Mouse (Mus musculus) thymus, adult 2 months (tissue): ENCODE data around the gene Pim3. TPM values are rescaled to one million over a fixed set of nuclear protein-coding genes. Genes with fewer than 3 reads are reported as not detected.

Experiments used
- DNase-seq: peaks from one replicate; pipeline ENCODE4 v3.0.0; 2021
- H3K27ac ChIP-seq: fragments of 200-500 bp; 2 replicates; pipeline ENCODE4 v1.5.1; 2012; ENCODE audit warnings: low read length, control low read depth; ENCODE audit not compliant: control insufficient read depth, insufficient read depth
- H3K27me3 ChIP-seq: fragments of 200-500 bp; 2 replicates; pipeline ENCODE4 v1.6.1; 2012; ENCODE audit warnings: mild to moderate bottlenecking, low read length, moderate library complexity, mixed read lengths; ENCODE audit not compliant: control insufficient read depth, insufficient read depth
- H3K36me3 ChIP-seq: fragments of 200-500 bp; 2 replicates; pipeline ENCODE4 v1.6.1; 2012; ENCODE audit warnings: mild to moderate bottlenecking, low read length, moderate library complexity; ENCODE audit not compliant: control insufficient read depth, insufficient read depth
- H3K4me1 ChIP-seq: fragments of 200-500 bp; replicated peaks from 2 replicates; pipeline ENCODE4 v1.6.1; 2012; ENCODE audit warnings: low read length; ENCODE audit not compliant: control insufficient read depth, insufficient read depth
- H3K4me3 ChIP-seq: fragments of 200-500 bp; 2 replicates; pipeline ENCODE4 v1.5.1; 2012; ENCODE audit warnings: mild to moderate bottlenecking, low read length, control low read depth, moderate library complexity; ENCODE audit not compliant: control insufficient read depth, insufficient read depth
- CTCF ChIP-seq: fragments of 200-500 bp; IDR thresholded peaks from 2 replicates; pipeline ENCODE4 v1.5.1; 2012; ENCODE audit warnings: mild to moderate bottlenecking, control low read depth, low read length, moderate library complexity, borderline replicate concordance; ENCODE audit not compliant: control insufficient read depth, poor library complexity, insufficient read depth; ENCODE audit errors: extremely low read depth
- POLR2A ChIP-seq: fragments of 200-500 bp; IDR thresholded peaks from 2 replicates; pipeline ENCODE4 v1.6.1; 2012; ENCODE audit warnings: mild to moderate bottlenecking, low read length, control low read depth, moderate library complexity; ENCODE audit not compliant: control insufficient read depth, poor library complexity, insufficient read depth; ENCODE audit errors: extremely low read depth
- WGBS: fragments of 180-500 bp; shearing (Covaris S2); methylation state at CpG from one replicate; pipeline ENCODE4 v1.1.7; 2018; 5-methylcytosine and 5-hydroxymethylcytosine counted together
- polyA plus RNA-seq: library from polyadenylated mRNA; depleted of rRNA; stranded (reverse); fragments of >200 nt; gene quantifications from 2 replicates; pipeline ENCODE4 v1.2.3, GENCODE M21; 2012

The Pim3 gene
- polyA plus RNA-seq, 1 experiment = 35.8 TPM

DNA sequence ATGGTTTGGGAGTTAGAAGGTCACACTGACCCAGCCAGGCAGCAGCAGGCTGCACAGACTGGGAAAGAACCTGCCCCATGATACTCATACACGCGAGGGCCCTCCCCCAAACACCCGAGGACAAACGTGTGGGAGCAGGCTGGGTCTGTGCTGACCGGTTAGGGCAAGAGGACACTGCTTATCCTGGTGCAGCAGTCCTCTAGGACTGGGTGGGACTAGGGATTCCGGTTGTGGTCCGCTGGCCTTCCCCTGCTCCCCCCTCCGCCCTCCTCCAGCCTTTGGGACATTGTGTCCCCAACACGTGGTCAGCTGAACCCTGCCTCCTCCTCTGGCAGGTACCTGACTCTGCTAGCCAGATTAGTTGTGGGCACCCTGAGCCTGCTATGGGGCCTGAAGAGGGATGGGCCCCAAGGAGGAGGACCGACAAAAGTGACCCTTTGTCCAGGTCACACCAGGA lies 13.7 kb downstream of the Pim3 start:
- no peaks in the 10 kb centered on the region for H3K36me3 ChIP-seq
- H3K4me3 ChIP-seq = no peak overlapping the region
- no peaks in the 10 kb centered on the region for H3K4me1 ChIP-seq
- WGBS = 53% methylated on average over 10 of the region's 10 CpGs
- DNase-seq = no peak
- H3K27me3 ChIP-seq = no peaks in the 10 kb centered on the region
- no peak overlapping the region for H3K27ac ChIP-seq
- no peak for TF ChIP-seq POLR2A
- TF ChIP-seq CTCF = no peak

DNA sequence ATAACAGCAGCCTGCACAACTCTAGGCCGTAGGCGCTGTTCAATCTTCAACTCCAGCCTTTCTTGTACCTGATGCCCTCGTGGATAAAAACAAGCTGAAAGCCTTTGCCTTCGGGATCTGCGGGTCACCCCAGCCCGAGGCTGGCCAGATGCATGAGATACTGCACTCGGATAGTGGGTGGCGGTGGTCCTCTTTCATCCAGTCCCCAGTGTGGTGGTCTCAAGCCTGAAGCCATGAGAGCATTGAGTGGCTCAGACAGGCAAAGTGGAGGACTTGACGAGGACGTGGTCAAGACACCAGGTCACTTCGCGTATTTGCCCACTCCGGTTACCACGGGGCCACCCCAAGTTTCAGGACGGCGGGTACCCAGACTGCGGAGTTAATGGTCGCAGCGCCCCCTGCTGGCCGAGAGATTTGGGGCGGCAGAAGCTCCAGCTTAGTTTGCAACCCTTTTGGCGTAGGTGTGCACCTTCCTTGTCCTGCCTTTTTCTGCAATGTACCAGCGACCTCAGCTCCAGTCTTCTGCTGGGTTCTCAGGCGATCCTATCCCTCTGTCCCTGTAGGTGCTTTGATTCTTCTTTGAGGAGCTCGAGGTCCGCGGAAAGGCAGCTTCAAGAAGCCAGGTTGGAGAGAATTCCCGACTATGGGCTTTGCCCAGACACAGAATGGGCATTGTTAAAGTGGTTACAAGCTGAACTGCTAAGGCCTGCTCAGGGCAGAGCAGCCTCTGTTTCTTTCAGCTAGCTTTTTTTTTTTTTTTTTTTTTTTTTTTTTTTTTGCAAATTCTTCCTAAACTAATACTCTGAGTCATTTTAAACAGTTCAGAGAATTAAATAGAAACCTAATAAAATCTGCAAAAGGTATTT lies 14.4 kb downstream of the Pim3 start:
- H3K4me1 ChIP-seq = no peaks in the 10 kb centered on the region
- TF ChIP-seq POLR2A (no peak), CTCF (peak; percentile 93)
- no peaks in the 10 kb centered on the region for H3K36me3 ChIP-seq
- 18% methylated on average over 28 of the region's 28 CpGs for WGBS
- H3K4me3 ChIP-seq = no peak overlapping the region
- no peak overlapping the region for H3K27ac ChIP-seq
- DNase-seq = peak; percentile 80
- no peaks in the 10 kb centered on the region for H3K27me3 ChIP-seq

DNA sequence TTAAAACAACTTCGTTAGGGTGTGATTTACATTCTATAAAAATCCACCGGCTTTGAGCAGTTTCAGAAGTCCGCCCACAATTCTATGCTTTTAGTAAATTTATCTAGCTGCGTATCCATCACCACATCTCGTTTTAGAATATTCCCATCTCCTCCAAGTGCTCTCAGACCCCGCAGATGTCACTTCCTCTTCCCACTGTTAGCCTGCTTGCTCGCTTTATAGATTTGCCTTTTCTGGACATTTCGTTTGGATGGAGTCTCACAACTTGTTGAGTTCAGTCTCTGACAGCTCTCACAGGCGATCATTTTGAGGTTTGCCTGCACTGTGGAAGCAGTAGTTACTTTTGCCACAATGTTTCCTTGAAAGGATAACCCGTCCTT lies 15.0 kb downstream of the Pim3 start:
- H3K36me3 ChIP-seq = no peaks in the 10 kb centered on the region
- H3K4me3 ChIP-seq = no peak overlapping the region
- H3K4me1 ChIP-seq = no peaks in the 10 kb centered on the region
- DNase-seq = no peak
- 79% methylated on average over 10 of the region's 10 CpGs for WGBS
- H3K27me3 ChIP-seq = no peaks in the 10 kb centered on the region
- H3K27ac ChIP-seq = no peak overlapping the region
- no peak for TF ChIP-seq CTCF
- TF ChIP-seq POLR2A = no peak

DNA sequence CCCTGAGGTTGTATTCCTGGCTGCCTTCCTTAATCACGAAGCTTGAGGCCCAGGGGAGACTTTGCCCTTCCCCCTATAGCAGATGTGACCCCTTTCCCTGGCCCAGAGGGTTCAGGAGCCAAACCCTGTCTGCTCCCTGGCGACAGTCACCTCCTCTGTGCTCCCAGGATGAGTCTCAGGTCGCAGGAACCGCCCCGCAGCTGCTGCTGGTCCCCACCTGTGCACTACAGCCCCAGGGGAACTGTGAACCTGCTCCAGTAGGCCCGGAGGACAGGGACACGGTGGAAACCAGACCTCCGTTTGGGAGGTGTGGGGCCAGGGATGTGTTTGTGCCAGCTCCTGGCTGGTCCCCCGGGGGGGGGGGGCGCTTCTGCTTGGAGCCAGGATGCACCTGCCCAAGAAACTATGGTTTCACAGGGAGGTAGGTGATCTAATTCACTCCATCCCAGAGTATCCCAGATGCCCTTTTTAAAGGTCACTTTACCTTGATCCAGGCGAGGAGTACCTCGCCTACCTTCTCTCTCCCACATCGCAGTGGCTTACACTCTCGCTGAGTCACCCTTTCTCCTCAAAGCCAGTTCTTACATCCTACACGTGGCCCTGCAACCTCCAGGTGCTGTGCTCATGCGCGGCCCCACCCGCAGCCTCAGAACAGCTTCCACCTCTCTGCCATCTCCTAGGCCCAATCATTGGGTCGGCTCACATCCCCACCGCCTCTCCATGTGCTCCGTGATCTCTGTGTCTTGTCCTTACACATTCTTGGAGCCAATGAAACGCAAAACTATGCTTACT lies 19.5 kb downstream of the Pim3 start:
- TF ChIP-seq POLR2A (no peak), CTCF (no peak)
- no peak for DNase-seq
- Histone ChIP-seq H3K27ac (no peak overlapping the region), H3K36me3 (no peaks in the 10 kb centered on the region), H3K4me1 (no peaks in the 10 kb centered on the region), H3K4me3 (no peak overlapping the region), H3K27me3 (no peaks in the 10 kb centered on the region)
- WGBS = 80% methylated on average over 22 of the region's 22 CpGs

DNA sequence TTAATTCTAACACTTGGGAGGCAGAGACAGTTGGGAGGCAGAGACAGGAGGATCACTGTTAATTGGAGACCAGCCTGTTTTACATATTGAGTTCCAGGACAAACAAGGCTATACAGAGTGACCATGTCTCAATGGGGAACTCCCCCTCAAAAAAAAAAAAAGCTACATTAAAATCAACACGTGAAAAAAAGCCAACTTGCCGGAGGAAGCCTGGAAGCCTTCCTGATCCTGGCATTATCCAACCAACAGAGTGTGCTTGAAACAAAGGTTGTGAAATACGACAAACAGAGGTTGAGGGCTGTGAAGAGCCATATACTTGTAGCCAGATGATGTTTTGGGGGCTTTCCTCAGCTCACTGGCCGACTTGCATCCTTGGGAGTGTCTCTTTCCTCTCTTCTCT lies 20.9 kb downstream of the Pim3 start:
- TF ChIP-seq CTCF = no peak
- no peak for TF ChIP-seq POLR2A
- no peak overlapping the region for H3K27ac ChIP-seq
- no peaks in the 10 kb centered on the region for H3K27me3 ChIP-seq
- H3K4me3 ChIP-seq = no peak overlapping the region
- DNase-seq = no peak
- WGBS = 66% methylated on average over 4 of the region's 4 CpGs
- H3K4me1 ChIP-seq = no peaks in the 10 kb centered on the region
- H3K36me3 ChIP-seq = no peaks in the 10 kb centered on the region

DNA sequence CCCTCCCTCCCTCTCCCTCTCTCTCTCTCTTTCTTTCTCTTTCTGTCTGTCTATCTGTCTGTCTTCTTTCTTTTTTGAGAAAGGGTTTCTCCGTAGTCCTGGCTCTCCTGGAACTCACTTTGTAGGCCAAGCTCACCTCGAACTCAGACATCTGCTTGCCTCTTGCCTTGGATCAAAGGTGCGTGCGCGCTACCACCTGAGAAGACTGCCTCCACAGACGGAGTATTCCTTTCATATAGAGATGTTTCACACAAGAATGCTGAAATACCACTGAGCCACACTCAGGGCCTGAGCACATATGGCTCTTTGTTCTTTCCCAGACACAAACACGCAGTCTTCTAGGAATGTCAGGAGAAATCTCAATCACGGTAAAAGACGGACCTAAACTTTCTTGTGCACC lies 21.4 kb downstream of the Pim3 start:
- H3K4me1 ChIP-seq = no peaks in the 10 kb centered on the region
- TF ChIP-seq POLR2A (no peak), CTCF (no peak)
- WGBS = 92% methylated on average over 9 of the region's 9 CpGs
- H3K27ac ChIP-seq = no peak overlapping the region
- DNase-seq = no peak
- no peaks in the 10 kb centered on the region for H3K36me3 ChIP-seq
- H3K4me3 ChIP-seq = no peak overlapping the region
- no peaks in the 10 kb centered on the region for H3K27me3 ChIP-seq
